Mouse (Mus musculus): ENCODE data around the gene Tars2.
A peak's percentile ranks its signal among the peaks of the same experiment; 100 is the strongest.
"Not testable (repeated sequence)": the region's sequence is repeated elsewhere in the genome, so short reads cannot be mapped to it uniquely, and the experiment has no call there.

Gene Tars2

DNA sequence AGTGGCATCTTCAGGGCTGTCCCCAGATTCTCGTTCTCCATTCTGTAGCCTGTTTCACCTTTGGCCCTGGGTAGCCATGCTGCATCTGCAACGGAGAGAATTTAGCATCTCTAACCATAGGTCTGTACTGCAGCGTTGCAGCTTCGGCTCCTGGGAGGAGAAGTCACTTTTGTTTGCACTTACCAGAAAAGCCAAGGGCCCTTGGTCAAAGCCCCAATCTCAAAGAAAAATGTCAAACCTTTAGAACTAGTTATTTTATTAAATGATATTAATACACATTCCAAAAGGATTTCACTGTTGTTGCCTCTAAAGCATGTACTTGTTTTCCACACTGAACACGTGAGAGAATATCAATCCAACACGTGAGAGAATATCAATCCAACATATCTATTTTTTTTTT is at the start of gene Tars2:
Gene Tars2 (minus strand): TSS at position 101 of the 400 bp plus-strand sequence.
- DNase-seq = no peak

DNA sequence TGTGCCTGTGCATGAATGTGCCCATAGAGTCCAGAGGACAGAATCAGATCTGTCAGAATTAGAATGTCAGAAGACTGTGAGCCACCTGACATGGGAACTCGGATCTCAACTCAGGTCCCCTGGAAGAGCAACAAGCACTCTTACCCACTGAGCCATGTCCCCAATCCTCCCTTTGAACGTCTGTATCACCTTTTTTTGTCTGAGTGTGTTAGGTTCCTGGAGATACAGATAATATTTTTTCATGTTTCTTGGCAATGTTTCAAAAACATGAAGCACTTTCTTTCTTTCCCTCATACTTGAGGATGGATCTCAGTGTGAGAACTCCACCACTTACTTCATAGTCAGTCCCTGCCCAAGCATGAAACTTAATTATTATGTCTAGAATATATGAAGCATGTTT is 48.4 kb upstream of the Tars2 start:
- no peak for DNase-seq

DNA sequence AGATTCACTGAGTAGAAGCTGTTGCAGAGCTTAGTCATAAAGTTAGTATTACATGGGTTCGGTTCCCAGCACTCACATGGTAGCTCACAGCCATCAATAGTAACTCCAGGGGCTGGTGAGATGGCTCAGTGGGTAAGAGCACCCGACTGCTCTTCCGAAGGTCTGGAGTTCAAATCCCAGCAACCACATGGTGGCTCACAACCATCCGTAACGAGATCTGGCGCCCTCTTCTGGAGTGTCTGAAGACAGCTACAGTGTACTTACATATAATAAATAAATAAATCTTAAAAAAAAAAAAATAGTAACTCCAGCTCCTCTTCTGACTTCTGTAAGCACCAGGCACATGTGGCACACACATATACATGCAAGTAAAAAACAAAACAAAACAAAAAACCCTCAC is 47.6 kb upstream of the Tars2 start:
- not testable (repeated sequence) for DNase-seq

DNA sequence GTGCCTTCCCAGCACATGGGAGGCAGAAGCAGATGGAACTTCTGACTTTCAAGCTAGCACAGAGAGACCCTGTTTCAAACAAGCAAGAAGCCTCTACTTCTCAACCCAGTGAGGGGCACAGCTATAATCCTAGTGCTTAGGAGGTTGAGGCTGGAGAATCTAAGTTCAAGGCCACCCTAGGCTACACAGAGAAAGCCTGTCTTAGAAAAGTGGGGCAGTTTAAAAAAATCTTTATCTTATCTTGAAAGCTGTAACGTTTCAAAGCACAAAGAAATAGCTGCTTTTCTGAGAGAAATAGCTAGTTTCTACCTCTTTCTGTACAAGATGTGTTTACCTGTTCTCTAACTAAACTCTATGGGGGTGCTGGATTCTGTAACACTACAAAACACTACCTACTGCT is 46.7 kb upstream of the Tars2 start:
- no peak for DNase-seq

DNA sequence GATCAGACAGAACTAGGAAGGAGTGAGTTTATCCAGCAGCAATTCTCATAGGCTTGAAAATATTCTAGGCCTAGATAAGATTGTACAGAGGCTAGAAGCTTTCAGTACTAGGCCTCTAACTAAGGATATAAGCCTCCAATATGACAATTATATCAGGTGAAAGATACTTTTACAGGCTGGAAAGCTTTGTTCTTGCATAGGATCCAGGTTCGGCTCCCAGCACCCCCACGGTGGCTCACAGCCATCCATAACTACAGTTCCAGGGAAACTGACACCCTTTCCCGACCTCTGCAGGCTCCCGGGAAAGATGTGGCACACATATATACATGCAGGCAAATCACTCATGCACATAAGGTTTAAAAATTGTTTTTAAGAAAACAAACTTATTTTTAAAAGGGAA is 43.8 kb upstream of the Tars2 start:
- no peak for DNase-seq

DNA sequence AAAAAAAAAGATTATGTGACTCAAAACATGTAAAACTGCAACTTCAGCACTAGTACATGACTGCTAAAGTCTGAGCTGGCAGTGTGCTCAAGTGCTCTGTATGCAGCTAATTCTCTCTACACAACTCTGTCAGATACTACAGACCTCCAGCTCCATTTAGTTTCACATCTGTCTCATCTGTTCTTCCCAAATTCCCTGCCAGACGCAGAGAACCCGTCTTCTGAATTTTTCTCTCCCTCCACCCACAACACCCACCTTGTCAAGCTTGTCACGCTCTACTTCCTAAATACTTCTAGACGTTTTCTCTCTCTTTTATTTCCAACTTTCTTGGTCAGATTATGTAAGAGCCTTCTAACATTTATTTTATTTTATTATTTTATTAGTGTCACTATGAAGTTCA is 38.8 kb upstream of the Tars2 start:
- no peak for DNase-seq

DNA sequence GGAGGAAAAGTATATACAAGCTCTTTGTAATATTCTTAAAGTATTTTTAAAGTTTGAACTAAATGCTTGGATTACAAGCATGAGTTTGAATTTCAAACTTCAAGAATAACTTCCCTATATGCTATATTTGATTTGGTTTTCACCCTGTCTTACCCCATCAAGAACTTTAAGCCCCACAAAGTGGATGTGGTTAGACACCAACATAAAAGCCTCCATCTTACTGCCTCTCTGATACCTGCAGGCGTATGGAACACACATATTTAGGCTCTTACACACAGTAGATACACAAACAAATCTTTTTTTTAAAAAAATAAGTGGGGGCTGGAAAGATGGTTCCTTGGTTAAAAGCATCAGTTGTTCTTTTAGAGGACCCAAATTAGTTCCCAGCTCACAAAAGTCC is 34.3 kb upstream of the Tars2 start:
- DNase-seq = no peak

DNA sequence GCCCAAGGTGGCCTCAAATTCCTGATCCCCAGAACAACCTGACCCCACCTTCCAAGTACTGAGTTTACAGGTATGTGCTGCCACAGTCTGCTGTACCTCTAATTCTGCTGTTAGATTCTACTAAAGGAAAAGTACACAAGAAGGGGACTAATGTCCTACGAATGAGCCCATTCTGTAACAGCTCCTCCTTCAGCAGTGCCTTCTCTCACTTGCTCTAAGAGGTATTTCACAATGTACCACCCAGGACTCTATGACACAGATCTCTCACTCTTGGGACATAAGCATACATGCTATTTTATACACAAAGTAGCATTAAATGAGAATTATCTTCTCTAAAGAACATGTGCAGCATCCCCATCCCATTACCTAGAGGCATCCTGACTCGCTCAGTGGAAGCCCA is 33.7 kb upstream of the Tars2 start:
- no peak for DNase-seq

DNA sequence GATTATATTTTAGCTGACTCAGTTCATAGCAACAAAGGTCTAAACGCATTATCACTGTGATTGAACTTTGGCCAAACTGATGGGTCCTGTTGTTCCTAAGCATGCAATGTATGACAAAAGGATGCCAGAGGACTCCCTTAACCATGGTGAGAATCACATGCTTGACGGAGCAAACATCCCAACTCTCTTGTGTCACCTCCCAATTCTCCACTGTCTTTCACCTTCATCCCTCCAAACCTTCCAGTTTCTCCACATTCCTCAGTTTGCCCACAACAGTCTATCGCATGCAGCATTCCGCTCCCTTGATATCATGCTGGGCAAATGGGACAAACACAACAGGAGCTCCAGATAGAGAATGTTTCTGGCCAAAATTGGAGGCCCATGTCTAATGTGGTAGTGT is 25.5 kb upstream of the Tars2 start:
- DNase-seq = no peak

DNA sequence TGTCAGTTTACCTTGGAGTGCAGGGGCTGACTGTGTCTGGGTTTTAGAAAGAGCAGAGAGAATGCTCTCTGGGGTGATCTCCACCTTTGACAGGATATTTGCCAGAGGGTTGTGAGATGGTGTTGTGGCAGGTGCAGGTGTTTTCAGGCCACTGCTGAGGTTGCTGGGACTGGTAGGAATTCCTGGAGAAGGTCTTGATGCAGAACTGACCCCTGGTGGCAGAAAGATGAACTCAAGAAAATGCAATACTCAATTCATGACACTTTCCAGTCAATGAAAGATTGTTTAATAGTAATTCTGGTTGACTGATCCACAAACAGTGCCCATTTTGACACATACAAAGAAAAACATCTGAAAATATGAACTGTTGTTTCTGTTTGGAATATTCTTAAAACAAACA is 12.0 kb upstream of the Tars2 start:
- peak; percentile 53 for DNase-seq

DNA sequence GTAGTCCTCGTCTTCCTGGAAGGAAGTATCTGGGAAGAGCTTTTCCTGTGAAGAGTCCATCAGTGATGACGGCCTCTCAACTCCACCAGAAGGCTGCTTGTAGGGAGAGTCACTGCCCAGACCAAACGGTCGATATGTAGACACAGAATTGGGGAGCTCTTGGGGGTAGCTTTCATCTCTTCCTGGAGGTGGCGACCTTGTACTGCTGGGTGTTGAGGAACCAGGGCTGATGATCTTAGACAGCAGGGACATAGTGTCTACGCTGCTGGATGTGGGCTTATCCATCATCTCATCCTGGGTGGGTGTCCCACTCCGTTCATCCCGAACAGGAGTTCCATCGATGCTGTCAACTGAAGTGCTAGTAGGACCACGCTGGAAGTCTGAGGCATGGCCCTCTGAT is 5.5 kb upstream of the Tars2 start:
- no peak for DNase-seq

DNA sequence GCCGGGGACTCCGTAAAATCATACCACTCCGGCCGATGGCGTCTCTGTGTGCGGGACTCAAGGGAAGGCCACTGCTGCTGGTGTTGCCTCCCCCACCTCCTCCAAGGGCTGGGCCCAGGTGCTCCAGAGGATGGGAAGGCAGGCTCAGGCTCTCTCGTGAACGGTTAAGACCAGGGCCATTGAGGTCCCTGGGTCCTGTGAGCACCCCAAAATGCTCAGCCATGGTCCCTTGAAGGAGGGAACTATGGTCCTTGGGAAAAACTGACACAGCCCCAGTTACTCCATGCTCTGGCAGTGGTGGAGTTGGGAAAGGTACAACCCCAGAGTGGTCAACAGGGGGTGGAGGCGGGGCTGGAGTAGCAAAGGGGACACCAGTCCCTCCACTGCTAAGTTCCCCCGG is 3.8 kb upstream of the Tars2 start:
- no peak for DNase-seq

DNA sequence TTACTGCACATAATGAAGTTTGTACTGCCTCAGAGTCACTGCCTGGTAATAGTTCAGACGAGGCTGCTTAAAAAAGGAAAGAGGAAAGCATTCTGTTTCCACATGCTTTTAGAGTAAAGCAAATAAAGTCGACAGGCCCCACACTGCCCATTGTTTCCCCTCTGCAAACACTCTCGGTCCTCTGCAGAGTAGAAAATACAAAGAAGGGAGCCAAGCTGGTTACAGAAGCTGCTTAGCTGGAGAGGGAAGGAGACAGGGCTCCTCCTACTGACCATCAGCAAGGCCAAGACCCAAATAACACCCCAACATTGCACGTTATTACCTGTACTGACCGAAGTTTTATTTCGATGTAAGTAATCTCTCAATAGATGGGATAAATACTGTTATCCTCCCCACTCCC is 3.0 kb upstream of the Tars2 start:
- peak; percentile 21 for DNase-seq

DNA sequence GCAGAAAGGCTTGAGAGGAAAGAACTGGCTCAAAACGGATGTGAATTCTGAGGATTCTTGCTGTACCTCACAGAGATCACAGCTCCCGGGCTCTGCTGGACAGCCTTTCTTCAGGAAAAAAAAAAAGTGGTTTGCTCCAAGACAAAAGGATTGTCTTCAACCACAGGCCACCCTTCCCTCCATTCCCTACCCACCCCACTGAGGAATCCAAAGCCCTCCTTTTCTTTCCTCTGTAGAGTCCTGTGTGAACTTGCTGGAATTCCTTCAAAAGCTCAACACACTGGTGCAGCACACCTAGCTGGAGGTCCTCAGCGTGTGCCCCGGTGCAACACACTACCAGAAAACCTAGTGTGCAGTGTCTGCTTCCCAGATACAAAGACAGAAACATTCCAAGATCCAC is 1.8 kb upstream of the Tars2 start:
- DNase-seq = no peak

DNA sequence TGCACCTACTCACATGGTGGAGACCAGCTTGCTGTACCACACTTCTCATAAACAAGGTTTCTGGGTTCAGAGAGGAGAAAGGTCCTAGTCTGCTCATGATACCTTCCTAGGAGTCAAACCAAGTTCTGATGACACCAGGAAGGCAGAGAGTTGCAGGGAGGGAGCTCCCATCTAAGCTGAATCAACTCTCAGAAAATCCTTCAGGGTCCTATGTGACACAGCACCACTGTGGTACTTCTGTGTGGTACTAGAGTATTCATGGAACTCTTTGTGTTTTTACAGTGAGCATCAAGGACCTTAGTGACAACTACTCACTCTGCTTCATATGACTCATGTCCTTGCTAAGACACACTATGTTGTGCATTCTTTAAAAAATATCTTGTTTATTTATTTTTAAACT is 650 bp upstream of the Tars2 start:
- no peak for DNase-seq

DNA sequence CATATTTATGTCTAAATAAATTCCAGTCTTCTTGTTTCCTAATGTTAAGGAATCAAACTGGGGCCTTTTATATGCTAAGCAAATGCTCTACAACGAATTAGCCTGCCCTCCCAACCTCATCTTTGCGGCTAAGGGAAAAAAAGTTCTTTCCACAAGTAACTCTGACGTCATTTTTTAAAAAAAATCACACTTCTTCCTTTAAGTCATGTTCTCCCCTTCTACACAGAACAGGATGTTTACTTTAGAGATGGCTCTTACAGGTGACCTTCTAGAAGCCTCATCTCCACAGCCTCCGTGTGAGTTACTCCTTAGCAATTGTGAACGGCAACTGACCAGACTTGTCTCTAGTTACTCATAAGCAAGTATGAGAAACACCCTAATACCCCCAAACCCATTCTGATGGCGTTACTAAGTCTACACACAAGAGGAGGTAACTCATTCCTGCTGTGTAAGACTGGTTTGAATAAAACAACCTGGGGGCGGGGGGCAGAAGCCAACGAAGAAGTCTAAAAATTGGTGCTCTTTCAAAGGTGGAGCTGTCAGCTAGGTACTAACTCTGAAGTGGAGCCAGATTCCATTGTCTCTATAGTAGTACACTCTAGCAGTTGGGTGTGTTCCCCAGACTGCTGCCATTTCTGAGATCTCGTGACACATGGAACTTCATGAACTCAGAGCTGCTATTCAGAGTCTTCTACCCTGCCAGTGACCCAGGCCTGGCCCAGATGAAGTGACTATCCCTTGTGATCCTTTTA is 1.4 kb downstream of the Tars2 start:
- no peak for DNase-seq

DNA sequence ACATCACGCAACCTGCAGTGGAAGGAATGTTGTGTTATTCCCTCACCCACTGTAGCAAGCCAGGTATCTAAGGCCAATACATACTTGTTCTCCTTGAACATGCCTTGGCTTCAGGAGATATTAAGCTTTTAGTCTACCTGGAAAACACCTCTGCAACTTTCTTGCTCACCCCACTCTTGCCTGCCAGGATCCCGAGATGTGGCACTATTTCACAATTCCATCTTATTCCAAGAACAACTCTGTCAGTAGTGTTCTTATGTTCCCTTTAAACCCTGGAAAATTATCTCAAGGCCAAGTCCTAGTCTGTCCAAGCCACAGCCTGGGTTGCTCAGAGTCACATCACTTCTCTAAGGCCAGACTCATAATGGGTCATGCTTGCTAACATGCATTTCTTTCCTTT is 3.2 kb downstream of the Tars2 start:
- DNase-seq = no peak

DNA sequence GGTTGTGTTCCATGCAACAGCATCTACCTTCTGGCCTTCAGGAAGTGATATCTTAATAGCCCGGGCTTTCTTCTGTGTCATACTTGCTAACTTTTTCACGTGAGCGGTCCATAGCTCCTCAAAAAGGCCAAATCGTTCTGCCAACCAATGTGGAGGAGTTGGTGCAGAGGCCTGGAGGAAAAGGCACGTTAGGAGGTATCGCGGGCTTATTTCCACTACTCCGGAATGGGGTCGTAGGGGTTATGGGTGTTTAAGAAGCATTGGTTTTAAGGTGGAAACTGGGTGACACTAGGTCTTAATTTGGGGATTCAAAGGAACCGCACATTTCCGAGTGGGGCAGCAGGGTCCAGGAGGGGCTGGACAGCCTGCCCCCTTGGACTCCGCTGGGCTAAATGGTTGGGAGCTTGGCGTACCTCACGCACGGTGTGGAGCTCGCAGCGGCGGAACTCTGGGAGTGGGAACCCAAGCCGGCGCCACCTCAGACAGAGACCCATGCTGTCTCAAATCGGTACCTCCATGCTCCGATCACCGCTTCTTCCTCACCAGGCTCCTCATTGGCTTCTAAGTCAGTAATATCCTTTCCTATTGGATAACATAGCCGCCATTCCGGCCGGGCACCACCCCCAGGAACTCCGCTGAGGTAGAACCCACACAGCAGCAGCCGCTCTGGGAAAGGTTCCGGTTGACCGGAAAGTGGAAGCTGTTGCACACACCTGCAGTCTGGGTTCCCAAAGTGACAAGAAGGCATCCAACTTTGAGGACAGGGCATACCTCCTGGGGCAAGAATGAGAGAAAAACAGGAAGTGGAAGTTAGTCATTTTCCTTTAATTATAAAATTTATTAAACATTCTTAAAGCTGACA is 5.4 kb downstream of the Tars2 start:
- DNase-seq = peak; percentile 94

DNA sequence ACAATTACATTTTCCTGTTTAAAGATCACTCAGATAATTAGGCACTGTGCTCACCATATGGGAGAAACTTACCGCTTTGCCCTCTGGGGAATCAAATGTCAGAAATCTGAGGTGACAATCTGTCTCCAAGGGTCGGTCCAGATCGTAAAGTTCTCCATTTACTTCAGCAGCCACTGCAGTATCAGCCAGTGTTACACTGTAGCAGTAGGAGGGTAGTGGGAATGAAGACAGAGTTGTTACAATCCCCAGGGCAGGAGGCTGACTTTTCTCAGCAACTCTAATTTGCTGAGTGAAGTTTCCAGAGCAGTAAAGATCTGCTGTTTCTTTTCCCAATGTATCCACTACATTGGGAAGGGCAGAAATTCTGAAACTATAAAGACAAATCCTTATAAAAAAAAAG is 7.1 kb downstream of the Tars2 start:
- no peak for DNase-seq

DNA sequence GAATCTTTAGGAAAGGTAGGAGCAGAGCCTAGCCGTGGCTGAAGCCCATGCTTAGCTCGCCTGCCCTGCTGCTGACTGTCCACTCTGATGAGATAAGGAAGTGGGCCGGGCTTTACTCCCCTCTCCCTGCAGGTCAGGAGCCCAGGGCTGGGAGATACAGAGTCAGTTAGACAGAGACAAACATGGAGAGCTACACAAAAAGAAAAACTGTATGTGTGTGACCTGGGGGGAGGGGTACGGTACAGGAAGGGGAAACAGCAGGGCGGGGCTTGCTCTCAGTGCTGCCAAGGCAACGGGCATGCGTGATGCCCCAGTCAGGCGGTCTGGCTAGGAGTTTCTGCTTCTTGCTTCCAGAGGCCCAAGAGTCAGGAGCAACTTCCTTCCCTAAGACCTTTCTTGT is 19.6 kb downstream of the Tars2 start:
- DNase-seq = peak; percentile 50

DNA sequence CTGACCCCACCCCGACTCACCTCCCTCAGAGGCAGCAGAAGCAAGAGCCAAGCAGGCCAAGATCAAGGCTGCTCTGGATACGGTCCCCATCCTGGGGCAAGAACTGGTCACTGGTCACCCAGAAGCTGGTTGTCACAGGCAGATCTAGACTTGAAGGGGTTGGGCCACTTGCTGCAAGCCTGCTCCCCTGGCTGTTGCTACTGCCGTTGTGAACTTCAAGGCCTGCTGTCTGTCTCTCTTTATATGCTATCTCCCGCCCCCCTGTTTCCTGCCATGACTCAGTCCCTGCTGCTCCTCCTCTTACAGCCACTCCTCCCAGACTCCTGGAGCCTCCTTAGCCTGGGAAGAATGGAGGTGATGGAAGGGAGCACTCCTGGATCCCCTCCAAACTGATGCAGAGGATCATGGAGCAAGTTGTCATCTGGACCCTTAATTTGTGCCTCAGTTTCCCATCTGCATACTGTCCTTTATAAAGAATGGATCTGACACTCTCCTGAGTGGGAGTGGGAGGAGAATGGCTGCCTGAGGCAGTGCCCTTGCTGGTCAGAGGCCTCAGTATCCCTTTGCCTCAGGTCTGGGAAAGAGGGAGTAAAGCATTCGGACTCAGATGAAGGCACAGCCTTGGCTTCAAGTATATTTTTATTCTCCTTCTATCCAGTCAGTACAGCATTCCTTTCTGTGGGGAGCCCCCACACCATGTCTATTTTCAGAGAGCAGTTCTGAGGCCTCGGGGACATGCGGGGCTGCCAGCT is 20.5 kb downstream of the Tars2 start, which contains the start of gene Ecm1:
Gene Ecm1 (minus strand): TSS at position 217 of the 752 bp plus-strand sequence.
- DNase-seq = peak; percentile 68

DNA sequence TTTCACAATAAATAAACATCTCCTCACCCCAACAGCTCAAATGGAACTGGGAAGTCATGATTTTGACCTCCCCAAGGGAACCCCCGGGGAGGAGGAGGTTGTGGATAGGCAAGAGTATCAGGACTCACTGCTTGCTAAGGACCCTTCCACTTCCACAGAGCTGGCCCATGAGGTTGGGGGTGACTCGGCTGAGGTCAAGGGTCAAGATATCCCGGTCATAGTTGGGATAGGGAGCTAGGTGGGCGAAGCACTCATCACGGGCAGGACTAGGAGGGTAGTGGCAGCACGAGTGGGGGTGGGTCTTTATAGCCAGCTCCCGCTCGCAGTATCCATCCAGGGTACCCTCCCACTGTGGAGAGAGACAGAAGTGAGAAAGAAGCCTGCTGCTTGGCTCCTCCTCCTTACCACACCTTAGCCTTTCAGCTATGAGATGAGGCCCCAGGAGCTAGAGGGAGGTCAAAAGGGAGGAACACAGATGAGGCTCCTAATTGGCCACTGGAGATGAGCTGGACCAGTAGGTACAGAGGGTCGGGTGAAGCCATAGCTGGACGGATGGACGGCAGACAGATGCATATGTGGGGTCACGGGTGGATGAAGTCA is 24.8 kb downstream of the Tars2 start:
- DNase-seq = no peak

DNA sequence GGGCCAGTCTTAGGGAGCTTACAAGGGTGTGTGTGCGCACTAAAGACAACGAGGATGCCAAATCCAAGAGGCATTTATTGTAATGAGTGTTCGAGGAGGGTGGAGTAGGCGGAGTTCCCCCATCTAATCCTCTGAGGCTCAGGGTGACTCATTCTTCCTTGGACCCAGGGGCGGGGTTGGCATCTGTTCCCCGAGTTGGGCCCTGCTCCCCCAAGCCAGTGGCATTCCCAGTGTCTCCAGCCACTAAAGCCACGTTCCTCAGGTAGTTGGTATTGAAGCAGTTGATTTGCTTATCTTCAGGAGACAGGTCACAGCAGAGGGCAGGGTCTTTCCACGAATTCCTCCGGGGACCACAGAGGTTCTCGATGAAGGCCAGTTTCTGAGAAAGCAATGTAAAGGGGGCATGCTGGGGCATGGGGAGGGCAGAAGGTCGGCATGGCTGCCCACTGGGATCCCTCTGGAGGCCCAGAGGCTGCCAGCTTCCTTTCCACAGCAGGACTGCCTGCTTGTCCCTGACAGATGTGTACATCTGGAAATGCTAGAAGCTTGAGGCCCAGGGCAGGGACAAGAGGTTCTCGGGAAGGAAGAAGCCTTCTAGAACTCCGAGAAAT is 25.8 kb downstream of the Tars2 start:
- peak; percentile 23 for DNase-seq
